Mouse (Mus musculus) central nervous system, embryonic 14 days (tissue): Measurements from ENCODE around the gene Olfr739. TPM values are rescaled to one million over a fixed set of nuclear protein-coding genes. Genes with fewer than 3 reads are reported as not detected.

Experiments
- polyA plus RNA-seq: library from polyadenylated mRNA; depleted of rRNA; stranded (reverse); fragments of >200 nt; gene quantifications from 2 replicates; pipeline ENCODE4 v1.2.3, GENCODE M21; 2012; rRNA removed

Gene Olfr739
- not detected in 2 replicates for polyA plus RNA-seq

DNA sequence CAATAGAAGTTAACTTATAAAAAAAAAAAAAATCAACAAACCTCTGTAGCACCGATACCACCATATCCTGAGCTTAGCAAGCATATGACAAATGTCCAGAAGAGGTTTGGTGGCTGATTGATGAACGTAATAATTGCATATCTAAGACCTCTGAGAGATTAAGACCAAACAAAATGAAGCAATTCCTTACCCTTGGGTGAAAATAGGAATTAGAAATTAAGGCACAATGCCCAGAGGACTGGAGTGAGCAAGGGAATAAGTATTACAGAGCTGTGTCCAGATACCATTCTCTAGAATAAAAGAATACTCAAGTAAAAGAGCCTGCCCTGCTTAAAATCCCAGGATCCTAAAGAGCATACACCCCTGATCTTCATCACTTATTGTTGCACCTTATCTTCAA is at the start of gene Olfr739:
Gene Olfr739 (plus strand): TSS at position 301 of the 400 bp plus-strand sequence.

DNA sequence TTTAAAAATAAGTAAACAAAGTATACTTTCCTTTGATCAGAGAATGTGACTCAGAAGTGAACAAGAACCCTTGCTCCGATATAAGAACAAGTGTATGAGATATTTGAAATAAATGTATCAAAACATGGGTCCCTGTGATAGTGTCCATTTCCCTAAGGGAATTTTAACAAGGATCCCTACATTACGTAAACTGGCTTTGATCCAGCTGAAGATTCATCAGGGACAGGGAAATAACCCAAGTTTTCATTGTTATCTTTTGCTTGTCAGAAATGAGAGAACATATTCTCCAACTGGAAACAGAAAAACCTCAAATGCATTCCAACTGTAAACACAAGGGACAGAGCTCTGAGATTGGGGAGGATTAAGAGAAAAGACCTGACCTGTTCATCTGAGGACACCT is 37.6 kb upstream of the Olfr739 start, which contains the start of gene Olfr736:
Gene Olfr736 (plus strand): TSS at position 301 of the 400 bp plus-strand sequence.

DNA sequence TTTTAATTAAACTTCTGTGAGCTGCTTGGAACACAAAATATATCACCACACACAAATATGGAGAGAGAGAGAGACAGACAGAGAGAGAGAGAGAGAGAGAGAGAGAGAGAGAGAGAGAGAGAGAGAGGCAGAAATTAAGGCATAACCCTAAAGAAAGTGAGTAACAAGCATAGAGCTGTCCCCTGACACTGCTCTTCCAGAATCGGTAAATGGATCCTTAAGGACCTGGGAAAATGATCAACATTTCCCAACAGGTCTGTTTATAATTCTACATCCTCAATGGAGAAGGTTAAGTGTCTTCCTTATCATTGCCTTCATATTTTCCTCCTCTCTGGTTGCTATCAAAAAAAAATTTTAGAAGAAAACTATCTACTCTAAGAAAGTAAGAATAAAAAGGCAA is 11.2 kb upstream of the Olfr739 start, which contains the start of gene Olfr738:
Gene Olfr738 (plus strand): TSS at position 301 of the 400 bp plus-strand sequence.

DNA sequence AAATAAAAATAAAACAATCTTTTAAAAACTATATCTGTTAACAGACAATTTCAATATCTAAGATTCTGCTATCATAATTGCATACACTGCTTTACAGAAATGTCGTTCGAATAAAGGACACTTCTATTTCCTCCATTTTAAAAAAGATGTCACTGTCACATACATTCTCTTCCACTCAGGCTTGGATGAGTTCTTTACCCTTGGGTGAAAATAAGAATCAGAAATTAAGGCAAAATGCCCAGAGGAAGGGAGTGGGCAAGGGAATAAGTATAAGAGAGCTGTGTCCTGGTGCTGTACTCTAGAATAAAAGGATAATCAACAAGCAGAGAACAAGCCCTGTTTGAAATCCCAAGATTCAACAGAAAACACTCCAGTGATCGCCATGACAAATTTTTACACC is 26.8 kb downstream of the Olfr739 start, which contains the start of gene Olfr740:
Gene Olfr740 (plus strand): TSS at position 301 of the 400 bp plus-strand sequence.

DNA sequence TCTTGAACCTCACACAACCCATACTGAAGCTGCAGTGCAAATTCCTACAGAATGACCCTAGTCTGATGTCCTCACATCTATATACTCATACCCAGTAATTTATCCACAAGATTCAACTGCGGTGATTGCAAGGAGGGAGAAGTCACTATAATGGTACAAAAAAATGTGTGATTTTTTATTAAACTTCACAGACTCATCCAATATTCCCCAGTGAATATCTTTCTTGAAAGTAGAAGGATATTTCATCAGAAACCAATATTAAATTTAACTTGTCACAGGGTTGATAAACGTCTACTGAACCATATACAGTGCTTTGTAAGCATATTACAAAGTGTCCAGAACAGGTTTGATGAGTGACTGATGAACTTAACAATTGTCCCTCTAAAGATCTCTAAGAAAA is 54.0 kb downstream of the Olfr739 start, which contains the start of gene Olfr741:
Gene Olfr741 (plus strand): TSS at position 301 of the 400 bp plus-strand sequence.

Other genes with a start within 250 kb of the Olfr739 start
- gene Olfr730, start 230.4 kb upstream of the Olfr739 start, polyA plus RNA-seq: not detected in 2 replicates
- gene Olfr731, start 176.8 kb upstream of the Olfr739 start, polyA plus RNA-seq: not detected in 2 replicates
- not detected in 2 replicates for gene Olfr732, start 134.4 kb upstream of the Olfr739 start, polyA plus RNA-seq
- not detected in 2 replicates for gene Olfr733, start 117.1 kb upstream of the Olfr739 start, polyA plus RNA-seq
- gene Olfr734, start 91.9 kb upstream of the Olfr739 start, polyA plus RNA-seq: not detected in 2 replicates
- not detected in 2 replicates for gene Olfr735, start 69.8 kb upstream of the Olfr739 start, polyA plus RNA-seq
- gene Tlr11, start 60.7 kb upstream of the Olfr739 start, polyA plus RNA-seq: not detected in 2 replicates
- gene Olfr736, start 37.5 kb upstream of the Olfr739 start, polyA plus RNA-seq: not detected in 2 replicates
- not detected in 2 replicates for gene Olfr738, start 11.1 kb upstream of the Olfr739 start, polyA plus RNA-seq
- not detected in 2 replicates for gene Olfr740, start 26.9 kb downstream of the Olfr739 start, polyA plus RNA-seq
- gene Olfr741, start 54.1 kb downstream of the Olfr739 start, polyA plus RNA-seq: not detected in 2 replicates
- not detected in 2 replicates for gene Olfr742, start 85.0 kb downstream of the Olfr739 start, polyA plus RNA-seq
- gene Olfr743, start 103.2 kb downstream of the Olfr739 start, polyA plus RNA-seq: not detected in 2 replicates
- gene Olfr744, start 196.3 kb downstream of the Olfr739 start, polyA plus RNA-seq: not detected in 2 replicates
- not detected in 2 replicates for gene Olfr745, start 220.8 kb downstream of the Olfr739 start, polyA plus RNA-seq
- gene Olfr746, start 228.5 kb downstream of the Olfr739 start, polyA plus RNA-seq: not detected in 2 replicates